Mouse (Mus musculus) adrenal gland, adult 18-20 months (tissue): ENCODE results near the gene Map2k2. TPM values are rescaled to one million over a fixed set of nuclear protein-coding genes. Genes with fewer than 3 reads are reported as not detected.
"Not testable (repeated sequence)": the region's sequence is repeated elsewhere in the genome, so short reads cannot be mapped to it uniquely, and the experiment has no call there.

Experiments
- DNase-seq, 2 experiments: peaks; one replicate each; pipeline ENCODE4 v3.0.0; 2021 to 2022; ENCODE audit warnings: low spot score in 2 of 2
- microRNA-seq, 2 experiments: library from miRNA; unstranded; fragments of <30 nt; microRNA quantifications; one replicate each; pipeline ENCODE4 v1.2.0; 2021; ENCODE audit warnings: borderline number of aligned reads in 2 of 2
- total RNA-seq, 2 experiments: library from RNA; stranded (reverse); gene quantifications; 1 replicate in 1 of 2; 2 replicates in 1 of 2; pipeline ENCODE4 v1.2.3; 2021

The Map2k2 gene
- total RNA-seq, 2 experiments from 2014 or later, result 165 to 179 TPM

DNA sequence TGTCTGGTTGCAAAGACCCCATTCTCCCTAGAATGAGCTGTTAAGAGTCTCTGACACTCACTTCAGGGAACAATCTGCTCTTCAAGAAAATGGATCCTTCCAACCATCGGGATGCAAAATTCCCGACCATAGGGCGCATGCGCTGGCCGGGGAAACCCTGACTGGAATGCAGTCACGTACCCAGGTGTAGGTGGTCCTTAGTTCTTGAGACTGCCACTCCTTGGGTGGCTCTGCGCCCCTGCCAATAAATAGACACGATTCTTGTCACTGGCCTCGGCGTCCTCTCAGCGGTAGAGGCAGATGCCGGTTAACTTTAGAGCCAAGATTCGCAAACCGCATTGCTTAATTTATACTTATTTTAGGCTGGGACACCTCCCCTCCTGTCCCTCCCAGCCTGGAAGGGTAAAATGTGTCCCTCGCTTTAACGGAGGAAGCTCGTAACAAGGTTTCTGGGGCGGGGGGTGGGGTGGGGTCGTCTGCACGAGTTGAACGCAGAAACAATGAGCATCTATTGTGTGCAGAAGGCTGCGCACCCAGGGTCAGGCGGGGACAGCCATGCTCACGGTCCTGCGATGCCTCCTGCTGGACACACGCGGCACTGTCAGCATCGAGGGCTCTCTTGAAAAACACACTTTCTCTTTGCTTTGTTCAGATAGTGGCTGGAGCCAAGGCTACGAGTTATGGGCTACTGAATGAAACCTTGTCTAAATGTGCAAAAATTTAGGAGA is 69.1 kb downstream of the Map2k2 start:
- peak; percentile 86 to 89 for DNase-seq

- not testable (repeated sequence) for DNase-seq
Measured at GRCm38 (mm10) chr10:81175345-81175701, 69.6 kb downstream of the Map2k2 start.

GRCm38 (mm10) chr10:81175936-81176465 is 70.3 kb downstream of the Map2k2 start:
- no peak for DNase-seq

- peak; percentile 100 for DNase-seq
Measured at GRCm38 (mm10) chr10:81176466-81177271, 71.0 kb downstream of the Map2k2 start, which contains the start of gene Eef2. Gene Eef2 (plus strand): TSS chr10:81176631.

DNA sequence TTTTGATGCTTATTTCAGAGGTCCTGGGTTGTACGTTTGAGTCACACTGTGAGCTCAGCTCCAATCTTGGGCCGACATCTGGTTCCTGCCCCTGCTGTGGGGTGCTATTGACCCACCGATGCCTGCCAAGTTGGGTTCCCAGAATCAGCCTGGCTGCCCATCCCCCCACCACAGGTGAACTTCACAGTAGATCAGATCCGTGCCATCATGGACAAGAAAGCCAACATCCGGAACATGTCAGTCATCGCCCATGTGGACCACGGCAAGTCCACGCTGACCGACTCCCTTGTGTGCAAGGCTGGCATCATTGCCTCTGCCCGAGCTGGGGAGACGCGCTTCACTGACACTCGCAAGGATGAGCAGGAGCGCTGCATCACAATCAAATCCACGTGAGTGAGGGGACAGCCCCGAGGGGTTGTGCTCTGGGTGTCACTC is 71.8 kb downstream of the Map2k2 start:
- no peak for DNase-seq

DNA sequence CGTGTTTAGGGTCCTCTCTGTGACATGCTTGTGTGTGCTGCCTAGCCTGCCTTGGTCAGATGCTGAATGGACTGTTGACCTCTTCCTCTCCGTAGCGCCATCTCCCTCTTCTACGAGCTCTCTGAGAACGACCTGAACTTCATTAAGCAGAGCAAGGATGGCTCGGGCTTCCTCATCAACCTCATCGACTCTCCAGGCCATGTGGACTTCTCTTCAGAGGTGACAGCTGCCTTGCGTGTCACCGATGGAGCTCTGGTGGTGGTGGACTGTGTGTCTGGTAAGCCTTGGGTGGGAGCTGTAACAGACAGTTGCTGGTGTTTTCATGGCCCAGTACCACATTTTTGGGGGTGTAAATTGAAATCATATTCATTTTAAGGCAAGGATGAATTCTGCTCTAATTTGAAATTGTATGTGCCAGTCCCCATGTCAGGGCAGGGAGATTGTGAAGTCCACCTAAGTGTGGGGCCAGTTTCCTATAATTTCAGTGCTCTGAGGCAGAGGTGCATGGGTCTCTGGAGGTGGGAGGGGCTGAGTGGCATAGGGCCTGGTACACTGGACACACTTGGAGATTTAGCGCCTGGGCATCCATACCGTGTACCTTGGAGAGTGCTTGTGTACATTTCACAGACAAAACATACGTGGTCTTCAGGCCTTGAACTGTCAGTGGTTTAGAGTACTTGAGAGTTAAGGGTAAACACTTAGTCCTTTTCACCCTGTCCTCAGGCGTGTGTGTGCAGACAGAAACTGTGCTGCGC is 72.4 kb downstream of the Map2k2 start:
- no peak for DNase-seq

DNA sequence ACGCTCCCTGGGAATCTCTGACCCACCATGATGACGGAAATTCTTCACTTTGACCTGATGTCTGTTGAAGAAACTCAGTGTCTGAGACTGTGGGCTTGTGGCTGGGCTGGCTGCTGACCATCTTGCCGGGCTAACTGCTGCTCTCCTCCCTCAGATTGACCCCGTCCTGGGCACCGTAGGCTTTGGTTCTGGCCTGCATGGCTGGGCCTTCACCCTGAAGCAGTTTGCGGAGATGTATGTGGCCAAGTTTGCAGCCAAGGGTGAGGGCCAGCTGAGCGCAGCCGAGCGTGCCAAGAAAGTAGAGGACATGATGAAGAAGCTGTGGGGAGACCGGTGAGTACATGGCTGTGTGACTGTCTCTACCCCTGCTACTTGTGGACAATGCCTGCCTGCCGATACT is 73.2 kb downstream of the Map2k2 start:
- no peak for DNase-seq

DNA sequence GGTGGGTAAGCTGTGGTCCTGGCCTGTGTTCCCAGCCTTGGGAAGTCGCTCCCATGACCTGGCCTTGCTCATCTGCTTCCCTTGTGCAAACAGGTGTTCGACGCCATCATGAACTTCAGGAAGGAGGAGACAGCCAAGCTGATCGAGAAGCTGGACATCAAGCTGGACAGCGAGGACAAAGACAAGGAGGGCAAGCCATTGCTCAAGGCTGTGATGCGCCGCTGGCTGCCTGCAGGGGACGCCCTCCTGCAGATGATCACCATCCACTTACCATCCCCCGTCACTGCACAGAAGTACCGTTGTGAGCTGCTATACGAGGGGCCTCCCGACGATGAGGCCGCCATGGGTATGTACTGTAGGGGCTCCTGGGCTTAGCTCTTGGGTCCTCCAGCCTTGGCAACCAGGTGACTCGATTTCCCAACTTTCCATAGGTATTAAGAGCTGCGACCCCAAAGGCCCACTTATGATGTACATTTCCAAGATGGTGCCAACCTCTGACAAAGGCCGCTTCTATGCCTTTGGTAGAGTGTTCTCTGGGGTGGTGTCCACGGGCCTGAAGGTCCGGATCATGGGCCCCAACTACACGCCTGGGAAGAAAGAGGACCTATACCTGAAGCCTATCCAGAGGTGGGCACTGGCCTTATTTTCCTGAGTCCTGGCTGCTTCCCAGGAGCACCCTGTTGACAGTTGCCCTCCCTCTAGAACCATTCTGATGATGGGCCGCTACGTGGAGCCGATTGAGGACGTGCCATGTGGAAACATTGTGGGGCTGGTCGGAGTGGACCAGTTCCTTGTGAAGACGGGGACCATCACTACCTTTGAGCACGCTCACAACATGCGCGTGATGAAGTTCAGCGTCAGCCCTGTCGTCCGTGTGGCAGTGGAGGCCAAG is 74.0 kb downstream of the Map2k2 start:
- no peak for DNase-seq

DNA sequence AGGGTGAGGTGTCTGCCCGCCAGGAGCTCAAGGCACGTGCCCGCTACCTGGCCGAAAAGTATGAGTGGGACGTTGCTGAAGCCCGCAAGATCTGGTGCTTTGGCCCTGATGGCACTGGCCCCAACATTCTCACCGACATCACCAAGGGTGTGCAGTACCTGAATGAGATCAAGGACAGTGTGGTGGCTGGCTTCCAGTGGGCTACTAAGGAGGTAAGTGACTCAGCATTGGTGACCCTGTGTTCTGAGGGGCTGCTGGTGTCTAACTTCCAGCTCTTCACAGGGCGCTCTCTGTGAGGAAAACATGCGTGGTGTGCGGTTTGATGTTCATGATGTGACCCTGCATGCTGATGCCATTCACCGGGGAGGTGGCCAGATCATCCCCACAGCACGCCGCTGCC is 75.2 kb downstream of the Map2k2 start:
- DNase-seq, result no peak

DNA sequence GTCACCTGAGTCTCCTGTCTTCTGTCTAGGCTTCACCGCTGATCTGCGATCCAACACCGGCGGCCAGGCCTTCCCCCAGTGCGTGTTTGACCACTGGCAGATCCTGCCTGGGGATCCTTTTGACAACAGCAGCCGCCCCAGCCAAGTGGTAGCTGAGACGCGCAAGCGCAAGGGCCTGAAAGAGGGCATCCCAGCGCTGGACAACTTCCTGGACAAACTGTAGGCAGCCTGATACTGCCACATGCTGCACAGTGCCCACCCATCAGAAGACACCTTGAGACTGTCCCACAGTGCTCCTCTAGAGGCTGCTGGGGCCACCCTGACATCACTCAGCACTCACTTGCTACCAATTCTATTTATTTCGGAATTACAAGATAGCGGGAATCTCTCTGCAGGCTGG is 76.1 kb downstream of the Map2k2 start:
- not testable (repeated sequence) for DNase-seq

DNA sequence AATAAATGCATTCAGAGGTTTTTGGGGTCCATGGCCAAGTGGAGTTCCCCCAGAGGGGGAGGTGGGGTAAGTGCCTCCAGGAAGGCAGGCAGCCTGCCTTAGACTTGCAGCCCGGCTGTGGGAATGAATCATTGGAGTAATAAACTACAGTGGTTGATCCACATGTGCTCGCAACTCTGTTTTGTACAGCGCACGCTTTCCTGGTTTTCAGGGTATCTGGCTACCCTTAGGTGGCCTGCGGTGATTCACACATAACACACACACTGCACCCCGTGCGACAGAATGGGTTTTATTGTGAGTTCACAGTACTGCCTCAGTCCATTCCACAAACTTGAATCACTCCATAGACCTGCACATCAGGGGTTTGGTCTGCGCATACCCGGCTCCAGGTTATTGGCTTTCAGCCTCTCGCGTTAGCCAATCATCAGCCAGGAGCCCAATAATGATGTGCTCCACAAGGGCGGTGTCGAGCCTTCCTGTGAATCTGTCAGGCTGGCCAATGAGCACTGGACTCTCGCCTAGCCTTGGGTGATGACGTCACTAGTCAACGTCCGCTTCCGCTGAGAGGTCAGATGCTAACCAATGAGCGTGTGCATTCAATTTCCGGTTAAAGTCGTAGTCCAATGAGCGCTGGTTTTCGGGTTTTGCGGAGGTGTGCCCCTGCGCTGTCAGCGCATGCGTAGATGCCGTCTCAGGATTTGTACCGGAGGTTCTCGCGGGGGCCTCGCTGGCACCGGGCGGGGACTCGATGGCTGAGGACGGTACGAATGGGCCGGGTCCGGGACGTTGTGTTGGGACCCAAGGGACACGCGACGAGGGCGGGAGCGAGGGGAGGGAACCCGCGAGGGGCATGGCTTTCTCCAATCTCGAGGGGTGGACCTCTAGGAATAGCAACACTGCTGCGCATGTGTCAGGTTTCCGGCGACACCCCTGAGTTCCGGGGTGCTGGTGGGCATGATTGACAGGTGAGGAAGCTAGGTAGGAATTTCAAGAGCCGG is 76.9 kb downstream of the Map2k2 start, which contains the start of gene Dapk3:
Dapk3 (plus strand) TSS at position 670 of the 998 bp plus-strand sequence.
- DNase-seq, result peak; percentile 87 to 90

Small RNAs within 50 kb of the gene (microRNA-seq; reads per million reads assigned to microRNA genes)
- gene Mir5615-1, result 0 reads per million in 2 experiments
- 0 reads per million in 2 experiments for gene Mir5615-2

Other genes starting within 250 kb of the Map2k2 start
- gene Tmprss9, start 234.1 kb upstream of the Map2k2 start, total RNA-seq, result under 1 TPM; 0.10 to 0.13 TPM
- gene Timm13, start 204.9 kb upstream of the Map2k2 start, total RNA-seq, result 100 to 1,000 TPM; 208 to 219 TPM
- 10 to 100 TPM; 14.1 to 15.2 TPM for gene Lmnb2, start 187.7 kb upstream of the Map2k2 start, total RNA-seq
- 10 to 100 TPM; 34.1 to 75.0 TPM for gene Gadd45b, start 175.8 kb upstream of the Map2k2 start, total RNA-seq
- gene Gng7, start 91.0 kb upstream of the Map2k2 start, total RNA-seq, result 10 to 100 TPM in 1 of 2 experiments, 1 to 10 TPM in 1; 7.0 to 11.1 TPM
- 1 to 10 TPM; 1.7 to 1.8 TPM for gene Diras1, start 80.3 kb upstream of the Map2k2 start, total RNA-seq
- 10 to 100 TPM; 25.6 to 44.1 TPM for gene Slc39a3, start 68.5 kb upstream of the Map2k2 start, total RNA-seq
- 100 to 1,000 TPM; 220 to 229 TPM for gene Sgta, start 45.7 kb upstream of the Map2k2 start, total RNA-seq
- gene Thop1, start 35.9 kb upstream of the Map2k2 start, total RNA-seq, result 10 to 100 TPM; 34.0 to 64.4 TPM
- 1 to 10 TPM in 1 of 2 experiments, under 1 TPM in 1; 0.93 to 1.3 TPM for gene Creb3l3, start 7.0 kb upstream of the Map2k2 start, total RNA-seq
- gene Zbtb7a, start 29.3 kb downstream of the Map2k2 start, total RNA-seq, result 10 to 100 TPM; 65.3 to 84.8 TPM
- gene Pias4, start 62.0 kb downstream of the Map2k2 start, total RNA-seq, result 10 to 100 TPM; 27.3 to 29.7 TPM
- gene Eef2, start 70.7 kb downstream of the Map2k2 start, total RNA-seq, result 1,000 to 10,000 TPM; 1,443 to 1,598 TPM
- 10 to 100 TPM; 63.4 to 74.2 TPM for gene Dapk3, start 77.1 kb downstream of the Map2k2 start, total RNA-seq
- gene 4930442H23Rik, start 77.9 kb downstream of the Map2k2 start, total RNA-seq, result not detected
- not detected for gene Nmrk2, start 96.1 kb downstream of the Map2k2 start, total RNA-seq
- 1 to 10 TPM; 2.7 to 3.5 TPM for gene Atcay, start 124.9 kb downstream of the Map2k2 start, total RNA-seq
- 10 to 100 TPM; 16.2 to 17.6 TPM for gene Zfr2, start 127.2 kb downstream of the Map2k2 start, total RNA-seq
- gene Matk, start 147.0 kb downstream of the Map2k2 start, total RNA-seq, result 1 to 10 TPM in 1 of 2 experiments, under 1 TPM in 1; 0.76 to 1.7 TPM
- 100 to 1,000 TPM; 105 to 111 TPM for gene Mrpl54, start 161.0 kb downstream of the Map2k2 start, total RNA-seq
- 100 to 1,000 TPM; 104 to 123 TPM for gene Apba3, start 161.0 kb downstream of the Map2k2 start, total RNA-seq
- 1 to 10 TPM; 1.1 to 1.6 TPM for gene Tjp3, start 185.7 kb downstream of the Map2k2 start, total RNA-seq
- gene Pip5k1c, start 187.0 kb downstream of the Map2k2 start, total RNA-seq, result 10 to 100 TPM; 37.6 to 40.4 TPM
- 10 to 100 TPM; 34.3 to 40.9 TPM for gene Cactin, start 215.2 kb downstream of the Map2k2 start, total RNA-seq
- 10 to 100 TPM; 23.3 to 29.2 TPM for gene Tbxa2r, start 222.8 kb downstream of the Map2k2 start, total RNA-seq
- 1 to 10 TPM; 4.5 to 6.7 TPM for gene Gipc3, start 237.4 kb downstream of the Map2k2 start, total RNA-seq
- 10 to 100 TPM; 86.5 to 92.7 TPM for gene Hmg20b, start 244.6 kb downstream of the Map2k2 start, total RNA-seq